Mouse (Mus musculus) small intestine, adult 2 months (tissue): Measurements from ENCODE around the gene Neurl1a. TPM values are rescaled to one million over a fixed set of nuclear protein-coding genes. Genes with fewer than 3 reads are reported as not detected.

Experiments used
- H3K27ac ChIP-seq: fragments of 200-500 bp; 2 replicates; pipeline ENCODE4 v1.5.1; 2012; ENCODE audit warnings: low read depth, low read length, control low read depth, inconsistent platforms; ENCODE audit not compliant: insufficient read depth
- H3K27me3 ChIP-seq: fragments of 200-500 bp; 2 replicates; pipeline ENCODE4 v1.6.1; 2012; ENCODE audit warnings: mild to moderate bottlenecking, moderate library complexity, low read length, inconsistent platforms; ENCODE audit not compliant: control insufficient read depth, insufficient read depth
- H3K36me3 ChIP-seq: fragments of 200-500 bp; 2 replicates; pipeline ENCODE4 v1.6.1; 2012; ENCODE audit warnings: mild to moderate bottlenecking, low read length, control low read depth, inconsistent platforms; ENCODE audit not compliant: control insufficient read depth, insufficient read depth
- H3K4me1 ChIP-seq: fragments of 200-500 bp; 2 replicates; pipeline ENCODE4 v1.6.1; 2012; ENCODE audit warnings: low read length, inconsistent platforms, mixed read lengths; ENCODE audit not compliant: control insufficient read depth, insufficient read depth, insufficient read length
- H3K4me3 ChIP-seq: fragments of 200-500 bp; 2 replicates; pipeline ENCODE4 v1.5.1; 2012; ENCODE audit warnings: low read depth, mild to moderate bottlenecking, control low read depth, inconsistent platforms, low read length, moderate library complexity
- CTCF ChIP-seq: fragments of 200-500 bp; IDR thresholded peaks from 2 replicates; pipeline ENCODE4 v1.5.1; 2012; ENCODE audit warnings: low read depth, mild to moderate bottlenecking, control low read depth, inconsistent platforms, low read length, moderate library complexity, mixed read lengths; ENCODE audit not compliant: insufficient replicate concordance, insufficient read length; ENCODE audit errors: extremely low read depth
- POLR2A ChIP-seq: fragments of 200-500 bp; IDR thresholded peaks from 2 replicates; pipeline ENCODE4 v1.6.1; 2012; ENCODE audit warnings: low read depth, mild to moderate bottlenecking, control low read depth, inconsistent platforms, low read length, moderate library complexity
- WGBS: fragments of 180-500 bp; shearing (Covaris S2); methylation state at CpG from one replicate; pipeline ENCODE4 v1.1.7; 2018; 5-methylcytosine and 5-hydroxymethylcytosine counted together
- polyA plus RNA-seq: library from polyadenylated mRNA; depleted of rRNA; stranded (reverse); fragments of >200 nt; gene quantifications from 2 replicates; pipeline ENCODE4 v1.2.3, GENCODE M21; 2012; rRNA removed

The Neurl1a gene
- polyA plus RNA-seq, result 2.8 and 6.7 TPM in 2 replicates

DNA sequence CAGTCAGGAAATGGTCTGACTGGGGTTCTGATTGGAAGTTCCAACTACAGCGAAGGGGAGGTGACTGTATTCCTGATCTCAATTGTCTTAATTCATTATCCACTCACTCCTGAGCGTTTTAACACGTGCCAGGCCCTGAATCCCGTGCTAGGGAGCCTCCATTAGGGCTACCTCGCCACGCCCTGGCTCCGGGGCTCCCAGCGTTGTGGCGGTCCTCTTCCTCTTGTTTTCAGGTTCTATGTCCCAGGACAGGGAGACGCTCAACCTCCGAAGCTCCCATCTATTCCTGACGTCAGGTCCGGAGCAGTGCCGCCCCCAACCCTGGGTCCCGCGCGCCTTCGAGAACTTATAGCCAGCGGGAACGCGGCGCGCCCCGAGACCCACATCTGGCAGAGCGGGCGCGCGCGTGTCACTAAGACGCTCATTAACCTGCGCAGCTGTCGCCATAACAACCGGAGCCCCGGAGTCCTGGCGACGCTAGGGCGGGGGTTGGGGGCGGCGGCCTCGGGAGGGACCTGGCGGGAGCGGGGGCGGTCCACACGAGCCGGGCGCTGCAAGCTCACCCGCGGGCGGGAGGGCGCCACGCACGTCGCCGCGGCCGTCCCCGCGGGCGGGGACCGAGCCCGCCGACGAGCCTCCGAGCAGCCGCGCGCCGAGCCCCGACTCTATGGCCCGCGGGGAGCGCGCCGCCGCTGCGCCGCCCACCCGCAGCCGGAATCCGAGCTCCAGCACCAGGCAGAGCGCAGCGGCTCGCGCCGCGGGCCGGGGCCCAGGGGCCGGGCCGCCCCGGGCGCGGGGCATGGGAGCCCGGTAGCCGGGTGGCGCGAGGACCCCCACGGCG, at the start of gene Neurl1a:
Neurl1a (plus strand) TSS at position 390 of the 841 bp plus-strand sequence.
- Histone ChIP-seq H3K36me3 (no peaks in the 10 kb centered on the region), H3K4me3 (peak within 1 kb of the TSS; percentile 56), H3K4me1 (peaks cover 3% of the 10 kb centered on the region; the same call in 1 of the 2 replicates), H3K27me3 (peaks cover 20% of the 10 kb centered on the region), H3K27ac (no peak within 1 kb of the TSS)
- TF ChIP-seq POLR2A (no peak), CTCF (no peak)
- 1% methylated on average over 93 of the region's 98 CpGs for WGBS

DNA sequence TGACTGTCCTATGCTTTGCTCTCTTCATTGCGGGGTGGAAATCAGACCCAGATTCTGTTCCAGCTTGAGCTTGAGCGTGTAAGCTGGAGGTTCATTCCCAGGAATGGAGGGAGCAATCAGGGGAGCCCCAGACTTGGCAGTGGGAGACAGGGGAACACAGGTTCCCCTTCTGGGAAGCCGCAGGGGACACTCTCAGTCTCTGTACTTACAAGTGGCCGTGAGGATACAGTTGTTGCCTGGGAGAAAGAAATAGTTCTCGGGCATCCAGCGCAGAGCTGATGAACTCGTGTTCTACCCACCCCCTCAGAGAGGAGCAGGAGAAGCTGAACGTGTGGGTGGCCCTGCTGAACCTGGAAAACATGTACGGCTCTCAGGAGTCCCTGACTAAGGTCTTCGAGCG, 49.8 kb upstream of the Neurl1a start:
- no peak overlapping the region for H3K4me3 ChIP-seq
- no peaks in the 10 kb centered on the region for H3K27me3 ChIP-seq
- H3K4me1 ChIP-seq, result peaks cover 5% of the 10 kb centered on the region
- peaks cover 70% of the 10 kb centered on the region for H3K36me3 ChIP-seq
- TF ChIP-seq CTCF (no peak), POLR2A (no peak)
- WGBS, result 90% methylated on average over 11 of the region's 11 CpGs
- H3K27ac ChIP-seq, result no peak overlapping the region

DNA sequence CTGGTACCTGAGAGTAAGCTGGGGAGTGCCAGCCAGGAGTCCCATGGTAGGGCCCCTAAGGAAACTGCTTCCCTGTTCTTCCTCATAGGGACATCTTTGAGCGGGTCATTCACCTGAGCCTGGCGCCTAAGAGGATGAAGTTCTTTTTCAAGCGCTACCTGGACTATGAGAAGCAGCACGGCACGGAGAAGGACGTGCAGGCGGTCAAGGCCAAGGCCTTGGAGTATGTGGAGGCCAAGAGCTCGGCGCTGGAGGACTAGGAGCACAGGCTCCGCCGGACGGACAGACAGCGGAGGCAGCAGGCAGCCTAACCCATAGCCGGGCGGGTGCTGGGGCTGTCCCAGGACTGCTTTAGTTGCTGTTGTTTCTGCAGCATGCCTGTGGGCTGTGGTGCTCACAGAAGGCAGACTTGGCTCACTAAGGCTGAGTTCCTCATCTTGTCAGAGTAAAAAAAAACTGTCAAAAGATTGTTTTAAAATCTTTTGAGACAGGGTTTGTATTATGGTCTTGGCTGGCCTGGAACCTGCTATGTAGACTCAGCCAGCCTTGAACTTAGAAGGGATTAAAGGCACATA, 48.0 kb upstream of the Neurl1a start:
- no peak overlapping the region for H3K27ac ChIP-seq
- no peaks in the 10 kb centered on the region for H3K27me3 ChIP-seq
- TF ChIP-seq CTCF, result no peak
- no peak for TF ChIP-seq POLR2A
- peaks cover 61% of the 10 kb centered on the region for H3K36me3 ChIP-seq
- 94% methylated on average over 15 of the region's 15 CpGs for WGBS
- H3K4me3 ChIP-seq, result no peak overlapping the region
- peaks cover 7% of the 10 kb centered on the region for H3K4me1 ChIP-seq

DNA sequence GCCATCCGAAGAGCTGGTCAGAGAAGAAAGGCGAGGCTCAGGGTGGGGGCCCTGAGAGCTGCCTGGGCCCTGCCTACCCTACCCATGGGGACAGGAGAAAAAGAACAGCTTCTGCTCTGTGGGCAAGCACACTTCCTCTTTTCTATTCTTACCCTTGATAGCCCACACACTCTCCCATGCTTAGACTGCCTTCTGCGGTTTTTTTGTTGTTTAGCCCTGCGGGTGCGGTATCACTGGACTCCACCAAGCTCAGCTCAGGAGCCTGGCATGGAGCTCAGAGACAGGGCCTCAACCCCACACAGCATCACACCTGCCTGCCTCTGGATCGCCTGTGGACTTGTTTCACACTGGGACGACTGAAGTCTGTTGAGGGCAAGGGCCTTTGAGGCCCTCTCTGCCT, 45.5 kb upstream of the Neurl1a start:
- H3K36me3 ChIP-seq, result peaks cover 43% of the 10 kb centered on the region
- TF ChIP-seq CTCF (no peak), POLR2A (no peak)
- no peak overlapping the region; the same call in 1 of the 2 replicates for H3K4me3 ChIP-seq
- peaks cover 21% of the 10 kb centered on the region for H3K4me1 ChIP-seq
- H3K27me3 ChIP-seq, result no peaks in the 10 kb centered on the region
- H3K27ac ChIP-seq, result peak overlapping the region; percentile 27; the same call in 1 of the 2 replicates
- 74% methylated on average over 7 of the region's 7 CpGs for WGBS

DNA sequence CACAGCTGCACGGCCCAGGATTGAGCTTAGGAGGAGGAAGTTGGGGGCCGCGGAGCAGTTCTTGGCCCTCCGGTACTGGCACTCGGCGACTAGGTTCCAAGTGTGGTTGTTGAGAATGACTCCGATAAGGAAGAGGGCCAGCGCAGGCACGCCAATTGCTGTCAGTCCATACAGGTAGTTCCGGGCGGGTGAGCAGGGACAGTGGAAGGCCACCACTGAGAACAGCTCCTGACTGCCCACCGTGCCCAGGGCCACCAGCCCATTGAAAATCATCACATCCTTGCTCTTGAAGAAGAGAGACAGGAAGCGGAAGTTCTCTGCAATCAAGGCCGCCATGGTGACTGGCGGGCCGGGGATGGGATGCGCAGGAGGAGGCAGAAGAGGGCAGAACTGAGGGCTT, 43.1 kb upstream of the Neurl1a start:
- H3K36me3 ChIP-seq, result peaks cover 19% of the 10 kb centered on the region
- no peaks in the 10 kb centered on the region for H3K27me3 ChIP-seq
- WGBS, result 94% methylated on average over 16 of the region's 17 CpGs
- no peak overlapping the region for H3K27ac ChIP-seq
- peaks cover 24% of the 10 kb centered on the region for H3K4me1 ChIP-seq
- no peak overlapping the region for H3K4me3 ChIP-seq
- TF ChIP-seq POLR2A, result no peak
- TF ChIP-seq CTCF, result no peak

DNA sequence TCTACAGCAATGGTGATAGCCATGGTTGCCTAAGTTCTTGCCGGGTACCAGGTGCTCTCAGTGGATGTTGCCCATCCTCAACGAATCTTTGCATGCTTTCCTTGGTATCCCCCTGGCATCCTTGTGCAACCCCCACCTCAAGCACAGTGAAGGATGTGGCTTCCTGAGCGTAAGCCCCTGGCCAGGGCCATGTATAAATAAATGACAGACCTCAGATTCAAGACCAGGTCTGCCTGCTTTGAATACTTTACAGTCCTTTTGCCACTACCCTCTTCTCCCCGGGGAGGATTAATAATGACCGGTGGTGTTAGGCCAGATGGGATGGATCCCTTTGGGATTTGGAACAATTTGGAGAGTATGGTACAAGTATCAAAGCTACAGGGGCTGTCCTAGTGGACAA, 42.5 kb upstream of the Neurl1a start:
- H3K4me1 ChIP-seq, result peaks cover 24% of the 10 kb centered on the region
- H3K27ac ChIP-seq, result no peak overlapping the region
- H3K4me3 ChIP-seq, result no peak overlapping the region
- H3K27me3 ChIP-seq, result no peaks in the 10 kb centered on the region
- H3K36me3 ChIP-seq, result peaks cover 14% of the 10 kb centered on the region
- TF ChIP-seq CTCF (no peak), POLR2A (no peak)
- WGBS, result 80% methylated on average over 5 of the region's 5 CpGs

DNA sequence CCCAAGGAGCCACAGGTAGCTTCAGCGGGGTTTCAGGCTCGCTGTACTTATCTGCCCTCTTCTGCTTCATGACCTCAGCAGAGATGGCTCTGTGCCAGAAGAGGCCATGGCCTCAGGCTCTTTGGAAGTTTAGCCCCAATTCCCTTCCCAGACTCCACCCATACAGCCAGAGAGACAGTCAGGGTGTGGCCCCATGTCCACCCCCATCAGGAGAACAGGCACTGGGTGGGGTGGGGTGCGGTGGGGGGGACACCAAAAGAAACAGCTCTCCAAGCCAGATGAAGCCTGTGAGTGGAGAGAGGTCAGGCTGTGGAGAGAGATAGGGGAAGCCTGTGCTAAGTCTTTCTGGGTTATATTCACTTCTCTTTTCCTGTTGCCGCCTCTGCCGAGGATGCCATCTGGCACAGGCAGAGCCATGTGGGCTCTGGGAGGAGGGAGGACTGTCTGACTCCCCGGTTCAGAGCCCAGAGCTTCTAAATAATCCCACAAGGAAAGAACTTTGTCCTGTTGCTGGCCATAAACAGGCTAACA, 41.5 kb upstream of the Neurl1a start:
- Histone ChIP-seq H3K27ac (peak overlapping the region; percentile 76), H3K36me3 (peaks cover 6% of the 10 kb centered on the region; the same call in 1 of the 2 replicates), H3K4me1 (peaks cover 24% of the 10 kb centered on the region), H3K4me3 (peak overlapping the region; percentile 84), H3K27me3 (no peaks in the 10 kb centered on the region)
- WGBS, result 4% methylated on average over 6 of the region's 6 CpGs
- TF ChIP-seq POLR2A (no peak), CTCF (no peak)
